Comparison of ENCODE assay signal across 8 mouse cellular contexts in the genomic region with DNA sequence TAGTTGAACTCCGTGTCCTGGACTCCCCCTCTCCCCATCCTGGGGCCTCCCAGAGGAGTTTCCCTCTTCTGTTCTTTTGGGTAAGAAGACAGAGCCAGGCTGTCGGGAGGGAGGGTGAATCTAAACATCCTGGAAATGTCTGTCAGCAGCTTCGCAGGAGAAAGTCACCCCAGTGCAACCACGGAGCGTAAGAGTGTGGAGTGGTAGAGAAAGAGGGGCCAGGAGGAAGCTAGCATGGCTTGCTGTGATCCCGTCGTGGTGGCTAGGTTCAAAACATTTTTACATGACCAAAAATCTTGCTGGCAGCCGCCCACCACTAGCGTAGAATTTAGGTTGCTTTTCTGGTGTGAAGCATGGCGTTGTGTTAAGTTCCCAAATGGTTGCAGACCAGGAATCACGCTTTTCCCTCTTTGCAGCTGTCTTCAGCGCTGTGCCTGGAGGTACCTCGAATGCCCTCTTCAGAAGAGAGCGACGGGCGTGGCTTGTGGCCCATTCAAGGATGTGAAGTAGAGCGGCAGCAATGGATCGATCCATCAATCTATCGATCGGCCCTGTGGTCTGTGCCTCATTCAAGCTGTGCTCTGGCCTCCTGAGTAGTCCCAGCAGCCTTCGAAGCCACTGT. TPM values are rescaled to one million over a fixed set of nuclear protein-coding genes. Genes with fewer than 3 reads are reported as not detected.
DNase-seq lines count a peak whose midpoint lies in the region; ATAC-seq and TF ChIP-seq lines count a peak whose summit lies in the region.

No protein-coding gene starts in this region.

- peak overlapping the region; percentile 47 to 54; a peak in 3 of 4 replicates for H3K4me3 ChIP-seq in ES-E14 (ENCODE audit: insufficient read depth in 1 of 2, low read depth in 1 of 2, low read length in 2 of 2, poor library complexity in 1 of 2, severe bottlenecking in 1 of 2)
- H3K4me3 ChIP-seq in forebrain, embryonic 13.5 days: peak overlapping the region; percentile 18
- H3K4me3 ChIP-seq in hindbrain, embryonic 16.5 days (ENCODE audit: low read length): peak overlapping the region; percentile 14
- peak overlapping the region; percentile 29 for H3K4me3 ChIP-seq in liver, embryonic 11.5 days (ENCODE audit: low read depth, low read length)

- H3K27ac ChIP-seq in ES-E14 (ENCODE audit: insufficient read depth, low read depth, low read length, poor library complexity, severe bottlenecking): no peak overlapping the region
- peak overlapping the region; percentile 92 for H3K27ac ChIP-seq in forebrain, embryonic 13.5 days
- peak overlapping the region; percentile 85 for H3K27ac ChIP-seq in hindbrain, embryonic 16.5 days (ENCODE audit: low read depth, low read length)
- H3K27ac ChIP-seq in liver, embryonic 11.5 days (ENCODE audit: low read depth, low read length): peak overlapping the region; percentile 85

- H3K9me3 ChIP-seq in ES-E14 (ENCODE audit: control insufficient read depth, insufficient read depth, low read depth, low read length): no peaks in the 10 kb centered on the region
- no peaks in the 10 kb centered on the region for H3K9me3 ChIP-seq in forebrain, embryonic 13.5 days (replicated peaks)
- H3K9me3 ChIP-seq in hindbrain, embryonic 16.5 days (ENCODE audit: control insufficient read depth, low read length): no peaks in the 10 kb centered on the region
- H3K9me3 ChIP-seq in liver, embryonic 11.5 days (ENCODE audit: control insufficient read depth, low read length): no peaks in the 10 kb centered on the region

- 3% methylated on average over 21 of the region's 21 CpGs for WGBS in forebrain, embryonic 13.5 days
- WGBS in hindbrain, embryonic 16.5 days: 1% methylated on average over 21 of the region's 21 CpGs
- 6% methylated on average over 21 of the region's 21 CpGs for WGBS in liver, embryonic 11.5 days

- H3K27me3 ChIP-seq in forebrain, embryonic 13.5 days: no peaks in the 10 kb centered on the region
- no peaks in the 10 kb centered on the region for H3K27me3 ChIP-seq in hindbrain, embryonic 16.5 days (replicated peaks; ENCODE audit: control insufficient read depth, insufficient read depth, low read length)
- H3K27me3 ChIP-seq in liver, embryonic 11.5 days (replicated peaks; ENCODE audit: control insufficient read depth, insufficient read depth, low read length): no peaks in the 10 kb centered on the region; the same call in 1 of the 2 replicates

- in situ Hi-C loops in ES-E14 (cut with MboI; ENCODE audit: low sequenced_read_pairs in 2 of 2, unreplicated experiment in 2 of 2): no loop called here

- peak overlapping the region; percentile 47 for H3K9ac ChIP-seq in ES-E14 (ENCODE audit: insufficient read depth, low read depth, low read length, poor library complexity, severe bottlenecking)
- peak overlapping the region; percentile 58 for H3K9ac ChIP-seq in forebrain, embryonic 13.5 days
- peak overlapping the region; percentile 50 for H3K9ac ChIP-seq in hindbrain, embryonic 16.5 days (ENCODE audit: low read depth, low read length)
- H3K9ac ChIP-seq in liver, embryonic 11.5 days (ENCODE audit: low read depth, low read length): peak overlapping the region; percentile 46

- peak; percentile 16 for ATAC-seq in forebrain, embryonic 13.5 days
- ATAC-seq in hindbrain, embryonic 16.5 days: peak; percentile 16; the same call in 1 of the 2 replicates
- ATAC-seq in liver, embryonic 11.5 days (replicated peaks; ENCODE audit: low FRiP score): 0 out of 2 replicates have a peak, but pooled peaks have one; percentile 30

- H3K4me2 ChIP-seq in forebrain, embryonic 13.5 days: peak overlapping the region; percentile 54
- peak overlapping the region; percentile 50 for H3K4me2 ChIP-seq in hindbrain, embryonic 16.5 days (ENCODE audit: low read length)
- peak overlapping the region; percentile 64 for H3K4me2 ChIP-seq in liver, embryonic 11.5 days

- peaks cover 5 to 22% of the 10 kb centered on the region in 2 experiments; a peak in 3 of 4 replicates for H3K4me1 ChIP-seq in ES-E14 (ENCODE audit: control insufficient read depth in 2 of 2, insufficient read depth in 2 of 2, low read length in 2 of 2, poor library complexity in 1 of 2)
- H3K4me1 ChIP-seq in forebrain, embryonic 13.5 days: peaks cover 36% of the 10 kb centered on the region
- H3K4me1 ChIP-seq in hindbrain, embryonic 16.5 days (ENCODE audit: control insufficient read depth, insufficient read depth, low read depth, low read length): peaks cover 21% of the 10 kb centered on the region
- peaks cover 25% of the 10 kb centered on the region for H3K4me1 ChIP-seq in liver, embryonic 11.5 days (replicated peaks; ENCODE audit: control insufficient read depth, insufficient read depth, low read length)

- H3K36me3 ChIP-seq in ES-E14 (ENCODE audit: control insufficient read depth, insufficient read depth, low read length, poor library complexity, severe bottlenecking): peaks cover 2% of the 10 kb centered on the region; the same call in 1 of the 2 replicates
- peaks cover 43% of the 10 kb centered on the region for H3K36me3 ChIP-seq in forebrain, embryonic 13.5 days (ENCODE audit: poor library complexity, severe bottlenecking)
- H3K36me3 ChIP-seq in hindbrain, embryonic 16.5 days (ENCODE audit: control insufficient read depth, insufficient read depth, low read length): peaks cover 28% of the 10 kb centered on the region
- peaks cover 8% of the 10 kb centered on the region for H3K36me3 ChIP-seq in liver, embryonic 11.5 days (ENCODE audit: control insufficient read depth, insufficient read depth, low read length)

- peak; percentile 68 for DNase-seq in gastrocnemius, postnatal 10 days
- no peak for DNase-seq in gastrocnemius, adult 8-10 months (ENCODE audit: low spot score in 2 of 2)
- no peak for DNase-seq in ES-E14 (ENCODE audit: low read depth, low spot score)
- DNase-seq in liver, embryonic 11.5 days (ENCODE audit: low spot score): no peak
- peak; percentile 67 for DNase-seq in naive thymus-derived CD4-positive, alpha-beta T cell, adult 2 months (ENCODE audit: low read depth)
- DNase-seq in adrenal gland, adult 2 months: no peak

TF ChIP-seq in ES-E14, 5 proteins besides CTCF, POLR2A, EP300 and RAD21:
- TF ChIP-seq HCFC1 (IDR thresholded peaks at IDR 0.05; ENCODE audit: borderline replicate concordance, insufficient read depth, low read length) (peak; percentile 45; the same call in 1 of the 2 replicates), CHD2 (IDR thresholded peaks at IDR 0.05; ENCODE audit: low read depth, low read length) (no peak)

RNA-seq across cellular contexts. Expression of gene Plekho1, which starts 9.7 kb away (rescaled TPM):
- total RNA-seq in gastrocnemius, postnatal 10 days (2021): 10 to 100 TPM; 56.2 to 67.9 TPM
- total RNA-seq in gastrocnemius, adult 8-10 months (2022): 10 to 100 TPM; 11.3 to 16.5 (median 12.9) TPM
- total RNA-seq in ES-E14 (2012; rRNA removed): 12.0 and 19.6 TPM in 2 replicates
- polyA plus RNA-seq in forebrain, embryonic 13.5 days (2015; fragmentation: Nextera tagmentation; extraction: Ambion mirVana): 80.4 and 85.1 TPM in 2 replicates
- polyA plus RNA-seq in hindbrain, embryonic 16.5 days (2015; fragmentation: Nextera tagmentation; extraction: Ambion mirVana): 27.7 and 41.3 TPM in 2 replicates
- polyA plus RNA-seq in liver, embryonic 11.5 days (2014; fragmentation: Nextera tagmentation; extraction: Ambion mirVana): 21.6 and 22.9 TPM in 2 replicates
- total RNA-seq in adrenal gland, adult 2 months (2021): 10 to 100 TPM; 12.9 to 24.7 TPM
- polyA plus RNA-seq in adrenal gland, adult 2 months (2012; rRNA removed): 13.8 and 14.0 TPM in 2 replicates

RNA-seq across cellular contexts. Expression of gene Anp32e, which starts 57.1 kb away (rescaled TPM):
- 100 to 1,000 TPM in 1 of 2 experiments, 10 to 100 TPM in 1; 87.3 to 101 TPM for total RNA-seq in gastrocnemius, postnatal 10 days (2021)
- 100 to 1,000 TPM in 1 of 4 experiments, 10 to 100 TPM in 3; 76.8 to 106 (median 90.5) TPM for total RNA-seq in gastrocnemius, adult 8-10 months (2022)
- total RNA-seq in ES-E14 (2012; rRNA removed): 40.9 and 50.8 TPM in 2 replicates
- 322 and 341 TPM in 2 replicates for polyA plus RNA-seq in forebrain, embryonic 13.5 days (2015; fragmentation: Nextera tagmentation; extraction: Ambion mirVana)
- 110 and 118 TPM in 2 replicates for polyA plus RNA-seq in hindbrain, embryonic 16.5 days (2015; fragmentation: Nextera tagmentation; extraction: Ambion mirVana)
- polyA plus RNA-seq in liver, embryonic 11.5 days (2014; fragmentation: Nextera tagmentation; extraction: Ambion mirVana): 110 TPM in 2 replicates
- total RNA-seq in adrenal gland, adult 2 months (2021): 10 to 100 TPM; 81.0 to 98.6 TPM
- polyA plus RNA-seq in adrenal gland, adult 2 months (2012; rRNA removed): 5.8 and 7.4 TPM in 2 replicates

Comparison
In these comparisons a context has a peak if more than half of its experiments do, and no peak if none do; other contexts are left out.
1. DNase-seq: peak in gastrocnemius, postnatal 10 days (single experiment) and naive thymus-derived CD4-positive, alpha-beta T cell, adult 2 months (single experiment); none in gastrocnemius, adult 8-10 months (0 of 2), ES-E14 (single experiment), liver, embryonic 11.5 days (single experiment) and adrenal gland, adult 2 months (single experiment).
2. Peak in every context shown above with its lines, with median percentiles within 50 percentile points of each other: H3K4me3 ChIP-seq, H3K9ac ChIP-seq, ATAC-seq and H3K4me2 ChIP-seq.